Mouse (Mus musculus): Measurements from ENCODE around the gene Fmo6.

DNA sequence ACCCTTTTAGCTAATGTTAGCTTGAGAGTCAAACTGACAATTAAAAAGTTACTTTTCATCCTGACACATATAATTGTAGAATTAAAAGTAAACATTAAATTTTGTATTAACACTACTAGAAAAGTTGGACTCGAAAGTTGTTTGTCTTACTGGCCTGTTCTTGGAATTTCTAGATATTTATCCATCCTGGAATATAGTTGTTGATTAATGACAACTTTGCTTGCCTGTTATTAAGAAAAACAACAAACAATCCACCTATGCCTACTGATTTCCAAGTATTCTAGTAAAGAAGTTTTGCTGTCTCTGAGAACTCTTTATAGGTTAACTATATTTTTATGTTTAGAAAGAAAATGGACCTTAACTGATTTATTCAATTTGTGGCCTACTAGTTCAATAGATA is 49.5 kb upstream of the Fmo6 start:
- TF ChIP-seq CTCF (IDR thresholded peaks at IDR 0.05; ENCODE audit: control insufficient read depth, insufficient read depth, insufficient read length) (no peak), MYOD1 (IDR thresholded peaks at IDR 0.05; ENCODE audit: control insufficient read depth, insufficient read length, low read depth) (no peak), USF1 (IDR thresholded peaks at IDR 0.05; ENCODE audit: low read depth) (no peak), MAX (IDR thresholded peaks at IDR 0.05) (no peak), CEBPB (IDR thresholded peaks at IDR 0.05; ENCODE audit: low read depth) (no peak), FOSL1 (IDR thresholded peaks at IDR 0.05; ENCODE audit: insufficient read depth, low read length, poor library complexity, severe bottlenecking) (no peak), MYOG (IDR thresholded peaks at IDR 0.05; ENCODE audit: control insufficient read depth, extremely low read depth, insufficient read length) (no peak)
